Mouse (Mus musculus) forebrain, embryonic 16.5 days (tissue): ENCODE data around the gene Gm45140. TPM values are rescaled to one million over a fixed set of nuclear protein-coding genes. Genes with fewer than 3 reads are reported as not detected.

ENCODE experiments used
- ATAC-seq: fragments of 200-750 bp; cut with Nextera tagmentation; 2 replicates; pipeline ENCODE4 v1.8.0; 2017; ENCODE audit warnings: mild to moderate bottlenecking, moderate library complexity
- H3K27ac ChIP-seq: fragments of 300-500 bp; sonication (generic); 2 replicates; pipeline ENCODE4 v1.5.1; 2014; ENCODE audit warnings: low read length, control low read depth
- H3K27me3 ChIP-seq: fragments of 300-500 bp; sonication (generic); replicated peaks from 2 replicates; pipeline ENCODE4 v1.6.1; 2014; ENCODE audit warnings: low read length; ENCODE audit not compliant: control insufficient read depth, insufficient read depth
- H3K36me3 ChIP-seq: fragments of 300-500 bp; sonication (generic); 2 replicates; pipeline ENCODE4 v1.6.1; 2014; ENCODE audit not compliant: control insufficient read depth, insufficient read depth
- H3K4me1 ChIP-seq: fragments of 300-500 bp; sonication (generic); replicated peaks from 2 replicates; pipeline ENCODE4 v1.6.1; 2014; ENCODE audit warnings: low read length; ENCODE audit not compliant: control insufficient read depth, insufficient read depth
- H3K4me2 ChIP-seq: fragments of 300-500 bp; sonication (generic); 2 replicates; pipeline ENCODE4 v1.6.1; 2014; ENCODE audit warnings: mild to moderate bottlenecking, low read length, control low read depth
- H3K4me3 ChIP-seq: fragments of 300-500 bp; sonication (generic); replicated peaks from 2 replicates; pipeline ENCODE4 v1.5.1; 2014; ENCODE audit warnings: mild to moderate bottlenecking, low read length, control low read depth
- H3K9ac ChIP-seq: fragments of 300-500 bp; sonication (generic); replicated peaks from 2 replicates; pipeline ENCODE4 v1.6.1; 2014; ENCODE audit warnings: low read depth, low read length, control low read depth
- H3K9me3 ChIP-seq: fragments of 300-500 bp; sonication (generic); 2 replicates; pipeline ENCODE4 v1.6.1; 2016; ENCODE audit warnings: low read length; ENCODE audit not compliant: control insufficient read depth
- WGBS: fragments of 180-500 bp; shearing (Covaris S2); extraction: QIAGEN DNeasy Blood & Tissue Kit; methylation state at CpG from one replicate; pipeline ENCODE4 v1.1.7; 2014; 5-methylcytosine and 5-hydroxymethylcytosine counted together
- polyA plus RNA-seq: library from polyadenylated mRNA; unstranded; fragments of >200 nt; fragmentation: Nextera tagmentation; extraction: Ambion mirVana; gene quantifications from 2 replicates; pipeline ENCODE4 v1.2.1, GENCODE M21; 2015

Gene Gm45140
- polyA plus RNA-seq, 1 experiment from 2014 or later, result 2.5 TPM

- Histone ChIP-seq H3K4me2 (no peak overlapping the region), H3K9ac (no peak overlapping the region), H3K4me3 (no peak overlapping the region), H3K4me1 (peaks cover 5% of the 10 kb centered on the region), H3K27me3 (no peaks in the 10 kb centered on the region), H3K27ac (no peak overlapping the region), H3K36me3 (0 out of 2 replicates have a peak, but pooled peaks cover 3% of the 10 kb centered on the region), H3K9me3 (no peaks in the 10 kb centered on the region)
- 88% methylated on average over 6 of the region's 6 CpGs for WGBS
- no peak for ATAC-seq
Observed at GRCm38 (mm10) chr6:87787108-87787890, 48.3 kb downstream of the Gm45140 start.

GRCm38 (mm10) chr6:87786621-87787020 is 49.0 kb downstream of the Gm45140 start:
- no peak for ATAC-seq
- Histone ChIP-seq H3K9me3 (no peaks in the 10 kb centered on the region), H3K4me2 (no peak overlapping the region), H3K4me1 (peaks cover 5% of the 10 kb centered on the region), H3K4me3 (no peak overlapping the region), H3K36me3 (no peaks in the 10 kb centered on the region), H3K27me3 (no peaks in the 10 kb centered on the region), H3K27ac (no peak overlapping the region), H3K9ac (no peak overlapping the region)
- WGBS, result 81% methylated on average over 5 of the region's 5 CpGs

- H3K4me3 ChIP-seq, result no peak overlapping the region
- WGBS, result 77% methylated on average over 8 of the region's 8 CpGs
- no peak for ATAC-seq
- no peak overlapping the region for H3K9ac ChIP-seq
- H3K4me2 ChIP-seq, result no peak overlapping the region
- no peaks in the 10 kb centered on the region for H3K36me3 ChIP-seq
- H3K27ac ChIP-seq, result no peak overlapping the region
- H3K27me3 ChIP-seq, result no peaks in the 10 kb centered on the region
- H3K4me1 ChIP-seq, result no peaks in the 10 kb centered on the region
- no peaks in the 10 kb centered on the region for H3K9me3 ChIP-seq
Observed at GRCm38 (mm10) chr6:87784033-87784432, 51.6 kb downstream of the Gm45140 start.

GRCm38 (mm10) chr6:87780546-87781301 is 54.9 kb downstream of the Gm45140 start:
- Histone ChIP-seq H3K4me3 (no peak overlapping the region), H3K27me3 (no peaks in the 10 kb centered on the region), H3K27ac (no peak overlapping the region), H3K36me3 (no peaks in the 10 kb centered on the region), H3K9ac (no peak overlapping the region), H3K4me1 (no peaks in the 10 kb centered on the region), H3K9me3 (no peaks in the 10 kb centered on the region), H3K4me2 (no peak overlapping the region)
- ATAC-seq, result no peak
- 85% methylated on average over 10 of the region's 10 CpGs for WGBS

GRCm38 (mm10) chr6:87779174-87780165 is 56.1 kb downstream of the Gm45140 start:
- Histone ChIP-seq H3K4me1 (no peaks in the 10 kb centered on the region), H3K27ac (no peak overlapping the region), H3K9ac (no peak overlapping the region), H3K4me3 (no peak overlapping the region), H3K9me3 (no peaks in the 10 kb centered on the region), H3K36me3 (no peaks in the 10 kb centered on the region), H3K27me3 (no peaks in the 10 kb centered on the region), H3K4me2 (no peak overlapping the region)
- ATAC-seq, result no peak
- 86% methylated on average over 11 of the region's 11 CpGs for WGBS

GRCm38 (mm10) chr6:87778294-87779173 is 57.1 kb downstream of the Gm45140 start:
- H3K27me3 ChIP-seq, result no peaks in the 10 kb centered on the region
- no peak overlapping the region for H3K9ac ChIP-seq
- no peak overlapping the region for H3K4me3 ChIP-seq
- no peaks in the 10 kb centered on the region for H3K36me3 ChIP-seq
- no peaks in the 10 kb centered on the region for H3K9me3 ChIP-seq
- H3K4me2 ChIP-seq, result no peak overlapping the region
- 78% methylated on average over 11 of the region's 11 CpGs for WGBS
- H3K4me1 ChIP-seq, result no peaks in the 10 kb centered on the region
- H3K27ac ChIP-seq, result no peak overlapping the region
- no peak for ATAC-seq

- ATAC-seq, result no peak
- H3K9me3 ChIP-seq, result no peaks in the 10 kb centered on the region
- WGBS, result 72% methylated on average over 2 of the region's 2 CpGs
- H3K9ac ChIP-seq, result no peak within 1 kb of the TSS
- H3K4me2 ChIP-seq, result no peak within 1 kb of the TSS
- no peak within 1 kb of the TSS for H3K27ac ChIP-seq
- H3K27me3 ChIP-seq, result no peaks in the 10 kb centered on the region
- no peaks in the 10 kb centered on the region for H3K36me3 ChIP-seq
- no peak within 1 kb of the TSS for H3K4me3 ChIP-seq
- no peaks in the 10 kb centered on the region for H3K4me1 ChIP-seq
Observed at GRCm38 (mm10) chr6:87777842-87778241, 57.8 kb downstream of the Gm45140 start, which contains the start of gene Gp9. Gene Gp9, plus strand, starts transcription at chr6:87778072.

GRCm38 (mm10) chr6:87776663-87777062 is 58.9 kb downstream of the Gm45140 start:
- no peak overlapping the region for H3K27ac ChIP-seq
- H3K9ac ChIP-seq, result no peak overlapping the region
- no peak for ATAC-seq
- no peaks in the 10 kb centered on the region for H3K36me3 ChIP-seq
- H3K4me2 ChIP-seq, result no peak overlapping the region
- no peaks in the 10 kb centered on the region for H3K9me3 ChIP-seq
- H3K4me3 ChIP-seq, result no peak overlapping the region
- H3K27me3 ChIP-seq, result no peaks in the 10 kb centered on the region
- H3K4me1 ChIP-seq, result no peaks in the 10 kb centered on the region
- WGBS, result 90% methylated on average over 1 of the region's 1 CpGs
